Comparison of ENCODE assay signal across 22 mouse cellular contexts in genomic region chr10:96881660-96882059, GRCm38 (mm10).
DNase-seq lines count a peak whose midpoint lies in the region; ATAC-seq and TF ChIP-seq lines count a peak whose summit lies in the region.
"Had no signal": no experiment of that assay in that cellular context is flagged by ENCODE, and none has a peak within 500 bp of the region (broad histone marks: within the 10 kb centered on the region; RNA-seq: fewer than 3 reads in every experiment).

No protein-coding gene starts in this region.

- H3K9me3 ChIP-seq in hindbrain, embryonic 12.5 days (replicated peaks): no peaks in the 10 kb centered on the region
- no peaks in the 10 kb centered on the region for H3K9me3 ChIP-seq in hindbrain, postnatal 0 days (ENCODE audit: low read length)
- no peaks in the 10 kb centered on the region for H3K9me3 ChIP-seq in forebrain, embryonic 14.5 days (replicated peaks; ENCODE audit: control insufficient read depth, low read length)
- no peaks in the 10 kb centered on the region for H3K9me3 ChIP-seq in midbrain, embryonic 13.5 days
- no peaks in the 10 kb centered on the region for H3K9me3 ChIP-seq in liver, postnatal 0 days (ENCODE audit: low read length)
- H3K9me3 ChIP-seq: embryonic facial prominence, embryonic 10.5 days; liver, embryonic 13.5 days; lung, embryonic 15.5 days; stomach, embryonic 15.5 days had no signal

- peak; percentile 58; the same call in 1 of the 2 replicates for ATAC-seq in hindbrain, embryonic 12.5 days (ENCODE audit: low FRiP score)
- ATAC-seq in hindbrain, postnatal 0 days: no peak
- peak; percentile 65; the same call in 1 of the 2 replicates for ATAC-seq in forebrain, embryonic 14.5 days
- ATAC-seq in midbrain, embryonic 13.5 days: 0 out of 2 replicates have a peak, but pooled peaks have one; percentile 27
- ATAC-seq in liver, postnatal 0 days: no peak
- ATAC-seq: inflammation-experienced regulatory T-cells, adult 6 months had no signal

- 55% methylated on average over 2 of the region's 2 CpGs for WGBS in hindbrain, embryonic 12.5 days
- WGBS in hindbrain, postnatal 0 days: 56% methylated on average over 2 of the region's 2 CpGs
- 66% methylated on average over 2 of the region's 2 CpGs for WGBS in forebrain, embryonic 14.5 days
- WGBS in midbrain, embryonic 13.5 days: 26% methylated on average over 2 of the region's 2 CpGs
- 67% methylated on average over 2 of the region's 2 CpGs for WGBS in liver, postnatal 0 days (ENCODE audit: insufficient replicate concordance)

- H3K27ac ChIP-seq in hindbrain, embryonic 12.5 days: no peak overlapping the region
- no peak overlapping the region for H3K27ac ChIP-seq in hindbrain, postnatal 0 days
- H3K27ac ChIP-seq in forebrain, embryonic 14.5 days (ENCODE audit: low read depth, low read length): no peak overlapping the region
- no peak overlapping the region for H3K27ac ChIP-seq in midbrain, embryonic 13.5 days
- H3K27ac ChIP-seq in liver, postnatal 0 days (ENCODE audit: low read depth): no peak overlapping the region
- H3K27ac ChIP-seq: embryonic facial prominence, embryonic 10.5 days; left cerebral cortex, adult 2 months; liver, embryonic 13.5 days; lung, embryonic 15.5 days; stomach, embryonic 15.5 days had no signal

- TF ChIP-seq CTCF in hindbrain, postnatal 0 days (IDR thresholded peaks at IDR 0.05; ENCODE audit: low read depth): no peak
- TF ChIP-seq CTCF in liver, postnatal 0 days (IDR thresholded peaks at IDR 0.05; ENCODE audit: low read depth): no peak

- TF ChIP-seq EP300 in liver, postnatal 0 days (IDR thresholded peaks at IDR 0.05; ENCODE audit: low read depth): no peak

- no peak overlapping the region for H3K9ac ChIP-seq in hindbrain, embryonic 12.5 days
- H3K9ac ChIP-seq in hindbrain, postnatal 0 days (replicated peaks; ENCODE audit: low read length): no peak overlapping the region
- no peak overlapping the region for H3K9ac ChIP-seq in forebrain, embryonic 14.5 days (ENCODE audit: low read length)
- H3K9ac ChIP-seq in midbrain, embryonic 13.5 days (replicated peaks): no peak overlapping the region
- H3K9ac ChIP-seq in liver, postnatal 0 days (replicated peaks): no peak overlapping the region
- H3K9ac ChIP-seq: liver, embryonic 13.5 days; lung, embryonic 15.5 days; stomach, embryonic 15.5 days had no signal

- no peaks in the 10 kb centered on the region; the same call in 1 of the 2 replicates for H3K4me1 ChIP-seq in hindbrain, embryonic 12.5 days
- H3K4me1 ChIP-seq in hindbrain, postnatal 0 days (ENCODE audit: insufficient read depth, low read length): no peaks in the 10 kb centered on the region
- H3K4me1 ChIP-seq in forebrain, embryonic 14.5 days (ENCODE audit: control insufficient read depth, insufficient read depth, low read length): peaks cover 10% of the 10 kb centered on the region; the same call in 1 of the 2 replicates
- peaks cover 15% of the 10 kb centered on the region for H3K4me1 ChIP-seq in midbrain, embryonic 13.5 days (replicated peaks)
- H3K4me1 ChIP-seq in liver, postnatal 0 days (ENCODE audit: insufficient read depth): no peaks in the 10 kb centered on the region
- H3K4me1 ChIP-seq: embryonic facial prominence, embryonic 10.5 days; liver, embryonic 13.5 days; lung, embryonic 15.5 days; stomach, embryonic 15.5 days had no signal

- no peak overlapping the region for H3K4me3 ChIP-seq in hindbrain, embryonic 12.5 days
- H3K4me3 ChIP-seq in hindbrain, postnatal 0 days (ENCODE audit: low read length): no peak overlapping the region
- H3K4me3 ChIP-seq in forebrain, embryonic 14.5 days (ENCODE audit: low read depth, low read length): no peak overlapping the region
- H3K4me3 ChIP-seq in midbrain, embryonic 13.5 days (replicated peaks): no peak overlapping the region
- no peak overlapping the region for H3K4me3 ChIP-seq in liver, postnatal 0 days (ENCODE audit: low read depth, low read length)
- H3K4me3 ChIP-seq: embryonic facial prominence, embryonic 10.5 days; left cerebral cortex, adult 2 months; liver, embryonic 13.5 days; lung, embryonic 15.5 days; stomach, embryonic 15.5 days had no signal

- H3K4me2 ChIP-seq in hindbrain, embryonic 12.5 days (replicated peaks): no peak overlapping the region
- H3K4me2 ChIP-seq in hindbrain, postnatal 0 days (ENCODE audit: low read depth, low read length): no peak overlapping the region
- H3K4me2 ChIP-seq in forebrain, embryonic 14.5 days (ENCODE audit: low read length): no peak overlapping the region
- H3K4me2 ChIP-seq in midbrain, embryonic 13.5 days (replicated peaks): no peak overlapping the region
- no peak overlapping the region for H3K4me2 ChIP-seq in liver, postnatal 0 days (ENCODE audit: low read depth, low read length)
- H3K4me2 ChIP-seq: liver, embryonic 13.5 days; lung, embryonic 15.5 days; stomach, embryonic 15.5 days had no signal

- DNase-seq in embryo, embryonic 11 days: peak; percentile 29
- no peak for DNase-seq in embryo, embryonic 9.5 days (ENCODE audit: extremely low spot score)
- no peak for DNase-seq in hindbrain, postnatal 0 days (ENCODE audit: low spot score)
- peak; percentile 56 for DNase-seq in forebrain, embryonic 14.5 days (ENCODE audit: low spot score)
- no peak for DNase-seq in liver, postnatal 0 days
- DNase-seq: adrenal gland, postnatal 10 days; cerebellum, adult 2 months; cerebellum, postnatal 25 days; gastrocnemius, postnatal 14 days; heart, adult 18-20 months; kidney, adult 18-20 months; layer of hippocampus, adult 9-11 months; liver, embryonic 13.5 days; lung, postnatal 4 days; thymus, postnatal 36 days had no signal

- H3K27me3 ChIP-seq in hindbrain, embryonic 12.5 days: no peaks in the 10 kb centered on the region
- no peaks in the 10 kb centered on the region for H3K27me3 ChIP-seq in hindbrain, postnatal 0 days (ENCODE audit: insufficient read depth, low read length)
- no peaks in the 10 kb centered on the region for H3K27me3 ChIP-seq in forebrain, embryonic 14.5 days (replicated peaks; ENCODE audit: control insufficient read depth, insufficient read depth, low read length)
- H3K27me3 ChIP-seq in midbrain, embryonic 13.5 days: no peaks in the 10 kb centered on the region
- H3K27me3 ChIP-seq in liver, postnatal 0 days (ENCODE audit: insufficient read depth, low read length): no peaks in the 10 kb centered on the region
- H3K27me3 ChIP-seq: liver, embryonic 13.5 days; lung, embryonic 15.5 days; stomach, embryonic 15.5 days had no signal

- no peaks in the 10 kb centered on the region for H3K36me3 ChIP-seq in hindbrain, embryonic 12.5 days
- H3K36me3 ChIP-seq in hindbrain, postnatal 0 days (ENCODE audit: insufficient read depth, low read length): no peaks in the 10 kb centered on the region
- no peaks in the 10 kb centered on the region for H3K36me3 ChIP-seq in forebrain, embryonic 14.5 days (ENCODE audit: control insufficient read depth, insufficient read depth, low read length)
- H3K36me3 ChIP-seq in midbrain, embryonic 13.5 days: no peaks in the 10 kb centered on the region
- no peaks in the 10 kb centered on the region for H3K36me3 ChIP-seq in liver, postnatal 0 days (replicated peaks; ENCODE audit: insufficient read depth, low read length)
- H3K36me3 ChIP-seq: embryonic facial prominence, embryonic 10.5 days; liver, embryonic 13.5 days; lung, embryonic 15.5 days; stomach, embryonic 15.5 days had no signal

Comparison
In these comparisons a context has a peak if more than half of its experiments do, and no peak if none do; other contexts are left out.
1. DNase-seq: peak in embryo, embryonic 11 days (single experiment) and forebrain, embryonic 14.5 days (single experiment); none in embryo, embryonic 9.5 days (single experiment), hindbrain, postnatal 0 days (single experiment) and liver, postnatal 0 days (single experiment).
2. ATAC-seq: peak in hindbrain, embryonic 12.5 days (single experiment), forebrain, embryonic 14.5 days (single experiment) and midbrain, embryonic 13.5 days (single experiment); none in hindbrain, postnatal 0 days (single experiment) and liver, postnatal 0 days (single experiment).